Mouse (Mus musculus) bone marrow, adult 2 months (tissue): ENCODE results near the gene Galt. TPM values are rescaled to one million over a fixed set of nuclear protein-coding genes. Genes with fewer than 3 reads are reported as not detected.
"Not testable (repeated sequence)": the region's sequence is repeated elsewhere in the genome, so short reads cannot be mapped to it uniquely, and the experiment has no call there.

Source experiments
- H3K27ac ChIP-seq: fragments of 200-500 bp; 2 replicates; pipeline ENCODE4 v1.5.1; 2012; ENCODE audit warnings: low read depth, mild to moderate bottlenecking, control low read depth, inconsistent platforms, low read length; ENCODE audit not compliant: control insufficient read depth, poor library complexity, insufficient read depth
- H3K4me1 ChIP-seq: fragments of 200-500 bp; 2 replicates; pipeline ENCODE4 v1.6.1; 2011; ENCODE audit warnings: low read length; ENCODE audit not compliant: control insufficient read depth, insufficient read depth
- H3K4me3 ChIP-seq: fragments of 200-500 bp; replicated peaks from 2 replicates; pipeline ENCODE3; 2011; ENCODE audit warnings: mild to moderate bottlenecking, low read depth, low read length, control low read depth; ENCODE audit not compliant: control insufficient read depth
- CTCF ChIP-seq: fragments of 200-500 bp; IDR thresholded peaks from 2 replicates; pipeline ENCODE4 v1.5.1; 2011; ENCODE audit warnings: low read length, control low read depth; ENCODE audit not compliant: control insufficient read depth, insufficient read depth
- POLR2A ChIP-seq: fragments of 200-500 bp; IDR thresholded peaks from 2 replicates; pipeline ENCODE4 v1.6.1; 2011; ENCODE audit warnings: low read depth, mild to moderate bottlenecking, control low read depth, low read length, borderline replicate concordance; ENCODE audit not compliant: control insufficient read depth
- WGBS: fragments of 180-500 bp; shearing (Covaris S2); methylation state at CpG from one replicate; pipeline ENCODE4 v1.1.7; 2018; 5-methylcytosine and 5-hydroxymethylcytosine counted together
- polyA plus RNA-seq: library from polyadenylated mRNA; stranded (reverse); fragments of >200 nt; gene quantifications from 2 replicates; pipeline ENCODE4 v1.2.4, GENCODE M21; 2011; ENCODE audit warnings: low replicate concordance; ENCODE audit not compliant: missing spikeins, insufficient read depth, insufficient read length

Gene Galt
- polyA plus RNA-seq, 1 experiment = 26.9 TPM

DNA sequence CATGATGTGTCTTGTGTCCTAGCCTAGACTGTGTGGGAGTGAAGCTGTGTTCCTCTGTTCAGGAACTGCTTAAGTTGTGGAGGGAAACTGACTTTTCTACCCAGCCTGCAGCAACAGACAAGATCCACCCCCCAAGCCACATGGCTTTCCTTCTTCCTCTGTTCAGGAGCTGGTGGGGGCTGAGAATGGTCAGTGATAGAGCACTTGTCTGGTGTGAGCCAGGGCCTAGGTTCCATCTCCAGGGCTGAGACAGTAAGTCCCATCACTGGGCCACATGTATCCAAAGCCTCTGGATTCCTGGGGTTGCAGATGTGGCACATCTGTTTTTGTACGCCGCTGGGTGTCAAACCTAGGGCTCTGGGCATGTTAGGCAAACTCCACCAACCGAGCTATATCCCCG is 5.9 kb downstream of the Galt start:
- H3K27ac ChIP-seq = no peak overlapping the region
- peaks cover 3% of the 10 kb centered on the region for H3K4me1 ChIP-seq
- no peak for TF ChIP-seq POLR2A
- no peak for TF ChIP-seq CTCF
- WGBS = 40% methylated on average over 4 of the region's 4 CpGs
- H3K4me3 ChIP-seq = no peak overlapping the region

DNA sequence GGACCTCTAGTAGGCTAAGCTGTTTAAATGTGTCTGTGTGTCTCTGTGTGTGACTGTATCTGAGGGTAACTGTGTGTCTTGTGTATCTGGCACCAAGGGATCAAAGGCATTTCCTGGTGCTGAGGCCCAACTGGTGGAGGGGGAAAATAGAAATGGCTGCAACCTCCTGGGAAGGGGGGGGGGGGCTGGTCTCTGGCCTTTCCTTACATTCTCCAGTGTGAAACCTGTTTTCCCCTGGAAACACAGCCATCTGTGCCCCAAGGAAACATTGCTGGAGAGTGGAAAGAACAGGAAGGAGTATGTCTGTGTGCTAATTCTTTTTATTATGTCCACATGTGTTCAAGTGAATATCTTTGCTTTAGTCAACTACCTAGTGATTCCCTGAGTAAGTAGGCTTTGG is 6.7 kb downstream of the Galt start:
- Histone ChIP-seq H3K4me1 (peaks cover 2% of the 10 kb centered on the region), H3K4me3 (no peak overlapping the region), H3K27ac (no peak overlapping the region)
- TF ChIP-seq CTCF (no peak), POLR2A (no peak)

DNA sequence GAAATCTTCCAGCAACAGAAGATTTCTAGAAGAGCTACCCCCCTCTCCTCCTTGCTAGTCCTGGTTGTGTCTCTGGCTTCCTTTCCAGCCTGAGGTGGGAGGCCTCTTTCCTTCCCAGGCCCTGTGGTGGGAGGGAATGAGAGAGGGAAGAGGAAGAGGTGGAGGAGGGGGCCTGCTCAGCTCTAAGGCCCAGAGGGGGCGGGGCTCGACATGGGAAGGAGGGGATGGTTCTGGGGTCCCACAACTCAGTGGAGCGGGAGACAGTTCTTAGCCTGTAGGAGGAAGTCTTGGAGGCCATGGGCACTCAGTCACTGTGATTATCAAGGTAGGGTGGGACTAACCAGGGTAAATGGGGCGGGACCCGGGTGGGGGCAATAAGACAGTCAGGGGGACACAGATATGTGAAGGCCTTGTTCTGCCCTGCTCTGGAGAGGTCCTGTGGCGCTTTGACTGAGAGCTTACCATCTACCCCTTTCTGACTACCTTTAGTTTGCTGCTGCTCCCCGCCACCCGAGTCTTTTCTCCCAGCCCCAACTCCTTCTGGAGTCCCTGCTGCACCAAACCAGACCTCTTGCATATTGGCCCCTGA is 7.2 kb downstream of the Galt start:
- peaks cover 2% of the 10 kb centered on the region for H3K4me1 ChIP-seq
- WGBS = 59% methylated on average over 8 of the region's 8 CpGs
- no peak overlapping the region for H3K27ac ChIP-seq
- no peak overlapping the region for H3K4me3 ChIP-seq
- TF ChIP-seq POLR2A (no peak), CTCF (no peak)

DNA sequence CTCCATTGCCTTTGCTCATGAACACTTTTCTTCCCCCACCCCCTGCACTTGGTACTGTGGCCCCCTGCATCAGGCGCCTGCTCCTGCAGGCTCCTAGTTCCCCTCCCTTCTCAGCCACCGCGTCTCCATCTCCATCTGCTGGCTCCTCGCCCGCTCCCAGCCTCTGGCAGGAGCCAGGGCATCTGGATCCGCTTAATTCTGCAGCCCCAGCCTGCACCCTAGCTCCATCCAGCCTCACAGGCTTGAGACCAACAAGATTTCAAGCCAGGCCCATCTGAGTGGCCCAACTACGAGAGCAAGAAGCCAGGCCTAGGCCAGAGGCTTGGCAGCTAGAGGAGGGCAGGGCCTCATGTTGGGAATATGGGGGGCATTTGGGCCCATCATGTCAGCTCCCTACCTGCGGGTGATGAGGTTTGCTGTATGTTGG is 7.7 kb downstream of the Galt start:
- H3K4me1 ChIP-seq, H3K4me3 ChIP-seq, H3K27ac ChIP-seq: not testable (repeated sequence)
- WGBS = 81% methylated on average over 8 of the region's 8 CpGs

DNA sequence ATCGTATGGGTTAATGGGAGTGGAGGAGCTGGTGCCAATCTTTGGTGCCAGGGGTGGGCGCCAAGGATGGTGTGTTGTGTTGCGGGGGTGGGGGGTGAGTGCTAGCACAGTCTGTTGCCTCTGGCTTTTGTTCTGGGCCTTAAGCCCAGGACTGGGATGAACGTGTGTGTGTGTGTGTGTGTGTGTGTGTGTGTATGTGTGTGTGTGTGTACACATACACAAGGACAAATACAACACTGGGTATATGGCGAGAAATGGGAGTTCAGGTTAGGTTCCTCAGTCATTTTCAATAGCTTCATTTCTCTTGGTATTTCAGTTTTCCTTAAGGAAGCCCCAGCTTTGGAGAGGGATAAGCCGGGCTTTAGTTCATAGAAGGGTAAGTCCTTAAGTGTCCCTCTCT is 8.1 kb downstream of the Galt start:
- 85% methylated on average over 4 of the region's 6 CpGs for WGBS
- not testable (repeated sequence) for H3K4me3 ChIP-seq, H3K4me1 ChIP-seq, H3K27ac ChIP-seq

DNA sequence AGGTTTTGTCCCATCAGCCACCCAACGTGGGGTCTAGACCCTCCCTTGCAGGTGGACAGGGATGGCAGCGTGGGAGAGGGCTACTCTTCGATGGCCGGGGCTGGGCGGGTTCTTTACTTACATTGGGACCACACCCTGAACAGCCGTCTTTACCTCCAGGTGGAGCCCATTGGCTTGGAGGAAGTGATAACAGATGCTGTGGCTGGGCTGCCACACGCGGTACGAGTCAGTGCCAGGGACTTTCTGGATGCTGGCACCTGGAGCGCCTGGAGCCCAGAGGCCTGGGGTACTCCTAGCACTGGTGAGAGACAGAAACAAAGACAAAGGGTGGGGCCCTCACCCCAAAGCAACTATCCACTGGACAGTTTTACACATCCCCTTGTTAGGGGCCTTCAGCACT is 12.3 kb downstream of the Galt start:
- H3K4me3 ChIP-seq, H3K27ac ChIP-seq, H3K4me1 ChIP-seq: not testable (repeated sequence)
- 63% methylated on average over 10 of the region's 10 CpGs for WGBS

DNA sequence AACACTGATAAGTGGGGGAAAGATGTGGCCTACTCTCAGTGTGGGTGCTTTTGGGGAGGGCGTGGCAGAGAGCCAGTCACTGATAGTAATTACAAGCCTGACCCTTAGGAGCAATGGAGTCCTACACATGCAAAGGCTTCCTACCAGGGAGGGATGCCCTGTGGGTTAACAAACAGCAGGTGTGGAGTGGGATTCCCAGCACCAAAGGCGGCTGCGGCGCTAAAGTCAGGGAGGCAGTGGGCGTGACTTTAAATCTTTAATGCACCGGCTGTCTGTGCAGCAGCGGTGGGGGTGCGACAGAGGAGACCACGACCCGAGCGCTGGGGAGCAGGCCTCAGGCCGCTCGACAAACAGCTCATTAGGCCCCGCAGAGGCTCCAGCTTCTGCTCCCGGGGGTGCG is 17.9 kb downstream of the Galt start:
- H3K27ac ChIP-seq, H3K4me1 ChIP-seq, H3K4me3 ChIP-seq: not testable (repeated sequence)
- WGBS = 12% methylated on average over 10 of the region's 16 CpGs

DNA sequence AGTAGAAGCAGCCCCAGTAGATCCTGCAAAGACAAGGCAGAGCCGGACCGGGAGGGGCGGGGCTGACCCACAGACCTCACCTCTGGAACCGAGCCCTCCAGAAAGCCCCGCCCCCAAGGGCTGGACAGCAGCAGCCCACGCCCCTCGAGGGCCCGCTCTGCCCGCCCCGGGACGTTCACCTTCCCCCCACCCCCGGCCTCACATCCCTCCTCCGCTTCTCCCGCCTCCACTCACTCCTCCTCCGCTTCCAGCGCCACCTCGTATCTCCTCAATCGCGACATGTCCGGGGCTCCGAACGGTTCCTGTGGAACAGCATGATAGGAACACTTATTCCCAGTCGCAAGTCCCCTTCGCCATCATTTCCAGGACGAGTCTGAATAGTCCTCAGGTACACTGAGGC is 18.5 kb downstream of the Galt start:
- peak; percentile 10; the same call in 1 of the 2 replicates for TF ChIP-seq POLR2A
- H3K27ac ChIP-seq, H3K4me1 ChIP-seq: not testable (repeated sequence)
- H3K4me3 ChIP-seq = peak overlapping the region; percentile 70
- 0% methylated on average over 25 of the region's 25 CpGs for WGBS

DNA sequence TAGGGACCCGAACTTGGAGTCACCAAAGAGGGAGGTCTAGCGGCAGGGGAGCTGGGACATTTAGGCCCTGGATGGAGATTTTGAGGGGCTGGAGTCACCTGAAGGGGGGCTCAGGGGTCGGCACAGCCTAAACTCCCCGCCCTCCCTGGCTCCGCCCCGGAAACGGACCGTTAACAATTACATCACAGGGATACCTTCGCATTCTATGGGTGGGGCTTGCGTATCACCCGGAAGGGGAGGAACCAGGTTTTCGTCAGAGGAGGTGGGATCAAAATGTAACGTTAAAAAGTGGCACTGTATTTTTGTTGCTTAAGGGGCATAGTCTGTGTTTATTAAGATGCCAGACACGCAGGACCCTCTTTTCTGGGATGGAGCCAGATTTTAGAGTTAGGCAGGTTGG is 19.0 kb downstream of the Galt start, which contains the start of gene Ccl27a:
Gene Ccl27a, minus strand, starts transcription at position 246 of the 400 bp plus-strand sequence.
- not testable (repeated sequence) for H3K4me1 ChIP-seq, H3K27ac ChIP-seq
- WGBS = 2% methylated on average over 12 of the region's 14 CpGs
- peak within 1 kb of the TSS; percentile 70 for H3K4me3 ChIP-seq

DNA sequence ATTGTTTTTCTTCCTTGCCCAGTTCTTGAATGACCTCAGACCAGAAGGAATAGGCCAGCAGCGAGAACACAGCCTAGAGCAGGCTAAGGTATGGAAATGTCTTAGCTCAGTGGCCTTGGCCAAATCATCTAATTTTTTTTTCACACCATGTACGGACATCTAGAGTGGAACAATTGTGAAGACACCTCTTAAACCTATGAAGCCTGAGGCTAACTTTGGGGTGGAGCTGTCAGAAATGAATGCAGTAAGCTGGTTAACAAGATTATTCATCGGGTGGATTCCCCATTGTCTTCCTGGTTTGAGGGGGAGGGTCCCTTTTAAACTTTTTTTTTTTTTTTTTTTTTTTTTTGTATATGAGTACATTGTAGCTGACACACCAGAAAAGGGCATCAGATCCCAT is 19.5 kb downstream of the Galt start:
- 79% methylated on average over 3 of the region's 3 CpGs for WGBS

DNA sequence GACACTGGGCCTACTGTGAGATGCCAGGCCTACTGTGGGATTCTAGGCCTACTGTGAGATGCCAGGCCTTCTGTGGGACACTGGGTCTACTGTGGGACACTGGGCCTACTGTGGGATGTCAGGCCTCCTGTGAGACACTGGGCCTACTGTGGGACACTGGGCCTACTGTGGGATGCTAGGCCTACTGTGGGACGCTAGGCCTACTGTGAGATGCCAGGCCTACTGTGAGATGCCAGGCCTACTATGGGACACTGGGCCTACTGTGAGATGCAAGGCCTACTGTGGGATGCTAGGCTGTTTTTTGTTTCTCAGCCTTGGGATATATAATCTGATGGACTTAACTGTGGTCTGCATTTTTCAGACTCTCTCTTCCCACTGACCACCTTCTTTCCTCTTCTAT is 20.8 kb downstream of the Galt start:
- not testable (repeated sequence) for H3K4me1 ChIP-seq, H3K27ac ChIP-seq, H3K4me3 ChIP-seq
- 85% methylated on average over 1 of the region's 1 CpGs for WGBS

More for the DNA sequence above, 19.5 kb downstream of the Galt start:
- H3K4me3 ChIP-seq, H3K27ac ChIP-seq, H3K4me1 ChIP-seq: not testable (repeated sequence)

DNA sequence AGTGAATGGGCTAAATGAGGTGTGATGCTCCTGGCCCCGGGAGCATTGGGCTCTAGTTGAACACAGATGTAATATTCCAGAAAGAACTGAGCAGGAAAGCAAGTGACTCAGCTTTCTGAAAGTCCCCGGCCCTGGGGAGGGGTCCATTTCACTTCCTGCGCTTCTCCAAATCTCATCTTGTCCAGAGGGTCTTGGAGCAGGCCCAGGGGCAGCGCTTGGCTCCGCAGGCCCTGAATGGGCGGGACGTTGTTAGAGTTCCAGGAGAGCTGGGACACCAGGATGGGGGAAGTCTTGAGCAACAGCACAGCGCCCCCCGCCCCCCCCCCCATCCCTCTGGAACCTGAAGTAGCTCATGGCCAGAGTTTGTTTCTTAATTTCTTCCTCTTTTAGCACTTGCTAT is 26.2 kb downstream of the Galt start:
- not testable (repeated sequence) for H3K4me3 ChIP-seq, H3K27ac ChIP-seq, H3K4me1 ChIP-seq
- WGBS = 32% methylated on average over 9 of the region's 9 CpGs

DNA sequence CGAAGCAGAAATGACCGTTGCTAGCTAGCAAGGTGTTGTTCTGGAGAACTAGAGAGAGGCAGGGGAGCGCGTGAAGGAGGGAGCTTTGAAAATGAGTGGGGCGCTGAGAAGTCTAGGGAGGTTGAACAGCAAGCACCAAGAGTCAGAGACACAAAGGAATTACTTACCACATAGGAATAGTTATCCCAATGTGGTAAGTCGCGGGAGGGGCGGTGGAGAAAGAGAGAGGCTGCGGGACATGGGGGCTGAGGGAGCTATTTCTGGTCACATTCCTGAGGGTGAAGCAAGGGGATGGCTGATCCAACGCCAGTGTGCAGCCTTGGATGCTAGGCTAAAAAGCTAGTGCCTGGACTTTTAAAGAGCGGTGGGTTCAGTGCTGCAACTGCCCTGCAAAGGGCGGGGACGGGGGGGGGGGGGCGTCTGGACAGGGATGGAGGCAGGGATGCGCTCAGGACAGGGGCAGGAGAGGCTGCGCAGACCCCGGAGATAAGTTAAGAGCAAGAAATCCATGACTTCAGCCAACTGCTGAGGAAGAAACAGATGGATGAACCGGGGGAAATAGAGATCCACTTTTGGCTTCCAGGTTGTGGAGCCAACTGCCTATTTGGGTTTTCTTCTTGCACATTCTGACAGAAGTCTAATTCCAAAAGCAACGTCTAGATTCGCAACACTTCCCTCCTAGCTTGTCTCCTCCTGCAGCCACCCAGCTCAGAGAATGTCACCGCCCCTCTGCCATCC is 26.9 kb downstream of the Galt start:
- H3K4me3 ChIP-seq, H3K27ac ChIP-seq, H3K4me1 ChIP-seq: not testable (repeated sequence)
- WGBS = 27% methylated on average over 19 of the region's 21 CpGs
